Mouse (Mus musculus) ES-Bruce4 (cell line): ENCODE data around the gene Ucma. TPM values are rescaled to one million over a fixed set of nuclear protein-coding genes. Genes with fewer than 3 reads are reported as not detected.

Source experiments
- H3K27ac ChIP-seq: 2 replicates; pipeline ENCODE4 v1.5.1; 2012; ENCODE audit warnings: low read length, inconsistent platforms; ENCODE audit not compliant: insufficient read depth
- H3K27me3 ChIP-seq: 2 replicates; pipeline ENCODE4 v1.6.1; 2012; ENCODE audit warnings: mild to moderate bottlenecking, low read length, inconsistent platforms; ENCODE audit not compliant: control insufficient read depth, poor library complexity, insufficient read depth, severe bottlenecking
- H3K36me3 ChIP-seq: 2 replicates; pipeline ENCODE4 v1.6.1; 2012; ENCODE audit warnings: inconsistent platforms, mild to moderate bottlenecking, low read length, moderate library complexity; ENCODE audit not compliant: control insufficient read depth, poor library complexity, insufficient read depth, severe bottlenecking
- H3K4me1 ChIP-seq: one replicate; pipeline ENCODE4 v1.8.1; 2011; ENCODE audit warnings: low read length; ENCODE audit not compliant: control insufficient read depth, insufficient read depth
- H3K4me3 ChIP-seq: 2 replicates; pipeline ENCODE4 v1.5.1; 2011; ENCODE audit warnings: low read depth, mild to moderate bottlenecking, low read length
- H3K9ac ChIP-seq: 2 replicates; pipeline ENCODE4 v1.6.1; 2012; ENCODE audit warnings: low read depth, mild to moderate bottlenecking, inconsistent platforms; ENCODE audit not compliant: poor library complexity, severe bottlenecking
- H3K9me3 ChIP-seq: replicated peaks from 2 replicates; pipeline ENCODE4 v1.6.1; 2012; ENCODE audit warnings: mild to moderate bottlenecking, low read length, inconsistent platforms; ENCODE audit not compliant: control insufficient read depth, poor library complexity, insufficient read depth, severe bottlenecking
- CTCF ChIP-seq: IDR thresholded peaks from one replicate; pipeline ENCODE4 v1.8.1; 2011; ENCODE audit warnings: low read depth, low read length
- EP300 ChIP-seq: IDR thresholded peaks from 2 replicates; pipeline ENCODE4 v1.6.1; 2011; ENCODE audit warnings: low read depth, low read length; ENCODE audit not compliant: insufficient read depth
- POLR2A ChIP-seq: IDR thresholded peaks from one replicate; pipeline ENCODE4 v1.8.1; 2011; ENCODE audit warnings: low read length; ENCODE audit not compliant: insufficient read depth
- polyA plus RNA-seq: library from polyadenylated mRNA; stranded (reverse); fragments of >200 nt; gene quantifications from 2 replicates; pipeline ENCODE4 v1.2.4, GENCODE M21; 2011; ENCODE audit warnings: low read depth; ENCODE audit not compliant: missing spikeins, insufficient read depth, insufficient read length

The Ucma gene
- polyA plus RNA-seq, 1 experiment, result not detected

DNA sequence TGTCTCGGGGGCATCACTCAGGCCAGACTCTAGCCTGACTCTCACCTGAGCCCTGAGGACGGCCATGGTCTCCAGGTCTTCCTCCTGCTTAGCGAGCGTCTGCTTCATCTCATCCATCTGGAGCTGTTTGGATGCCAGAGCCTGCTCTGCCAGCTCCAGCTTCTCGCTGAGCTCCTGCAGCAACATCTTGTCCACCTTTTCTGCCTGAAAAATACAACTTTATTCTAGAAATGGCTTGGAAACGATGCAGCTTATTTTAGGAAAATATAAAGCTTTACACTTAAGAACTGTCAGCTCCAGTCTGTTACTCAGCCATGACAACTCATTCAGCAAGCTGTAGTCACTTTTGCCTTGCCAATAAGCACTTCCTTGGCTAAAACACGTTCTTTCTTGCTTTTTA, 55.3 kb downstream of the Ucma start:
- Histone ChIP-seq H3K27ac (no peak overlapping the region), H3K4me1 (no peaks in the 10 kb centered on the region), H3K4me3 (no peak overlapping the region), H3K9ac (no peak overlapping the region), H3K9me3 (no peaks in the 10 kb centered on the region), H3K27me3 (no peaks in the 10 kb centered on the region), H3K36me3 (no peaks in the 10 kb centered on the region)
- no peak for TF ChIP-seq CTCF

- H3K4me1 ChIP-seq, result no peaks in the 10 kb centered on the region
- no peaks in the 10 kb centered on the region for H3K9me3 ChIP-seq
- H3K27ac ChIP-seq, result no peak overlapping the region
- TF ChIP-seq POLR2A (no peak), CTCF (peak; percentile 46)
- H3K9ac ChIP-seq, result no peak overlapping the region
- H3K4me3 ChIP-seq, result no peak overlapping the region
- H3K27me3 ChIP-seq, result no peaks in the 10 kb centered on the region
- no peaks in the 10 kb centered on the region for H3K36me3 ChIP-seq
Observed at GRCm38 (mm10) chr2:5032665-5033064, 56.7 kb downstream of the Ucma start.

DNA sequence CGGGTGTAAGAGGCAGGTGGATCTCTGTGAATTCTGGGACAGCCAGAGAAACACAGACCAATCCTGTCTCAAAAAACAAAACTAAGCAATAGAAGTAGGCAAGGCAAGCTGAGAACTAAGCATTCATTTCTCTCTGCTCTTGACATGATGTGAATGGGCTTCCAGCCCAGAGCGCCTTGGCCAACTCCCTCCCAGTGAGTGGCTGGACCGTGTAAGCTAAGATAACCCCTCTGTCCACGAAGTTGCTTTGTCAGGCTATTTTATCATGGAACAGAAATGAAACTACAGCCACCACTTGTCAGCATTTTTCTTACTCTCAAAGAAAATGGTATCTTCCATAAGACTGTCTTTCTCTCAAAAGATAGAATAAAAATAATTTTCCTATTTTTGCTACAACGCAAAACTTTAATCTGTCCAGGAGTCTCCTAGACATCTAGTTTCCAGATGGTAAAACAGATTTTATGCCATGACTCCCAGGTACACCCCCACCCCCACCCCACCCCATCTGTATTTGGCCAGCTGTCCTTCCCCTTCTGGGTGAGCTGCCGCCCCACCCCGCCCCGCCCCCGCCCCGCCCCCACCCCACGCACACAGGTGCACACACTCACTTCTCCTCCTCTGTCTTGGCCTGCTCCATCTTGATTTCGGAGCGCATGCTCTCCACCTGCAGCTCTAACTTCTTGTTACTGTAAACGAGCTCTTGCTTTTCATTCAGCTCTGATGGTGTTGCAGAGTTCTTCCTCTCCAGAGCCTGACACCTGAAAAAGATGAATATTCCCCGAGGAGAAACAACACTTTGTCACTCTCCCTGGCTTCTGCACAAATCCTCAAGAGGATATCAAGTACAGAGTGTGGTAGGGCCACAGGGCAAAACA, 57.9 kb downstream of the Ucma start:
- Histone ChIP-seq H3K4me3 (no peak overlapping the region), H3K9ac (no peak overlapping the region), H3K36me3 (no peaks in the 10 kb centered on the region), H3K9me3 (no peaks in the 10 kb centered on the region), H3K4me1 (peaks cover 2% of the 10 kb centered on the region), H3K27me3 (no peaks in the 10 kb centered on the region), H3K27ac (no peak overlapping the region)
- no peak for TF ChIP-seq CTCF
- TF ChIP-seq POLR2A, result no peak
- no peak for TF ChIP-seq EP300

- Histone ChIP-seq H3K27ac (no peak overlapping the region), H3K4me3 (no peak overlapping the region), H3K9ac (no peak overlapping the region), H3K9me3 (no peaks in the 10 kb centered on the region), H3K4me1 (peaks cover 2% of the 10 kb centered on the region), H3K36me3 (no peaks in the 10 kb centered on the region), H3K27me3 (no peaks in the 10 kb centered on the region)
- TF ChIP-seq EP300, result no peak
Observed at GRCm38 (mm10) chr2:5034801-5035200, 58.9 kb downstream of the Ucma start.

DNA sequence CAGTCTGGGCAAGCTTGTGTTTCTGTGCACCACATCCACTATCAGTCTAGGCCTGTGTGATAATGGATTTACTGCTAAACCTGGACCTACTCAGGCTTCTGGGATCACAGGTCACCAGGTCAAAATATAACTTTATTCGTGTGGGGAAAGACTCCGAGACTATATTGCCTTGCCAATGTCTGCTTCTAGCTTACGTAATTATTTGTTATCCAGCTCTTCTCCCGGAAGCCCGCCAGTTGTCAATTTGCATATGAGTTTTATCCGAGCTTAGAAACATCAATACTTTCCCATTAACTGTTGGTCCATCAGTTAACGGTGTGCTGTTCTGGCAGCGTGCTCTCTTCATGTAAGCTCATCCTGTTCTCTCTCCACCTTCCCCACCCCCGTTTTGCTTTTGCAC, 59.3 kb downstream of the Ucma start:
- TF ChIP-seq CTCF (no peak), EP300 (no peak), POLR2A (no peak)
- no peaks in the 10 kb centered on the region for H3K27me3 ChIP-seq
- H3K27ac ChIP-seq, result no peak overlapping the region
- peaks cover 2% of the 10 kb centered on the region for H3K4me1 ChIP-seq
- no peaks in the 10 kb centered on the region for H3K9me3 ChIP-seq
- H3K4me3 ChIP-seq, result no peak overlapping the region
- no peaks in the 10 kb centered on the region for H3K36me3 ChIP-seq
- H3K9ac ChIP-seq, result no peak overlapping the region

Other genes with a start within 250 kb of the Ucma start
- gene Sephs1, start 94.6 kb upstream of the Ucma start, polyA plus RNA-seq, result 59.5 and 61.4 TPM in 2 replicates
- gene Phyh, start 57.1 kb upstream of the Ucma start, polyA plus RNA-seq, result 45.4 and 54.2 TPM in 2 replicates
- gene Mcm10, start 36.7 kb downstream of the Ucma start, polyA plus RNA-seq, result 91.6 and 92.8 TPM in 2 replicates
- gene Optn, start 87.9 kb downstream of the Ucma start, polyA plus RNA-seq, result 12.4 and 13.3 TPM in 2 replicates
- gene Ccdc3, start 161.7 kb downstream of the Ucma start, polyA plus RNA-seq, result 0.24 and 0.82 TPM in 2 replicates